Mouse (Mus musculus): Measurements from ENCODE around the gene Rab40c.

Rab40c gene

DNA sequence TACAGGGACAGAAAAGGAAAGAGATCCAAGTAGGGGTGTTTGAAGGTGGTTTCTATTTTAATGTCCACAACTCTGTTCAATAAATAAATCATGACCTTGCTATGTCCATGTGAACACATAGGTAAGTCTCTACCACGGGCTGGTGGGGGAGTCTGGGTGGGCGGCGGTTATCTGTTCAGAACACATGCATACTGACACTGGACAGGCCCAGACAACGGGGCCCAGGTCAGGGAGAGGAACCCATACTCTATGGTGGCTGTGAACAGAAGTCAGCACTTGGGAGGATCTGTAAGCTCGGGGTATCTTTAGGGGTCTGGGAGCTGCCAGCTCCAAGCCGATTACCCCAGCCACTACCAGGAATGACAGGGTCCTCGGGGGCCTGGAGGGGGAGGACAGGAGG is 26.8 kb upstream of the Rab40c start:
- DNase-seq (ENCODE audit: low spot score in 2 of 2), result no peak

DNA sequence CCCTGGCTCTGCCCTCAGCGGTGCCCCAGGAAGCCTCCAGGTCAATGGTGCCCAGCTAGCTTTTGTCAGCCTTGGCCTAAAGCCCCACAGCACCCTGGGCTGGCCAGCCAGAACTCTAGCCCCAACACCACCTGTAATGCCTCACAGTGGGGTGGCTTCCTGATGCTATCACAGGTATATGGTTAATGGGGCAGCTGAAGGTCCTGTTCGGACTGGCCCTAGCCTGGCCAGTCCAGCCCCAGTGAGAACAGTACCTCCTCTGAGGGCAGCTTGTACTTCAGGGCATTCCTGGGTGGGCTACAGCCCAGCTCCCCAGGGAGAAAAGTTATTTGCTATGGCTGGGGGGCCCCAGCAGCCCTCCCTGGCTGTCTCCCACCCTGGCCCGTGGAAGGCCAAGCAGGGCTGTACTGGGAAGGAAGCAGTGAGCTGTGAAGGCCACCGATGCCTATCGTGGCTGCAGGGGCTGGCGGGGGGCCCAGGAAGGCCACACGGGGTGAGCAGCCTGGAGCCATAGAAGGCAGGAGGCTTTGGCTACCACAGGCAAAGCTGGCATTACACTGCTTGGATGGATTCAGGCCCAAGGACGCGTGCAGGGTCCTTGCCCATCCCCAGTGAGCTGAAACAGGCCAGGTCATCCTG is 26.1 kb upstream of the Rab40c start:
- DNase-seq (ENCODE audit: low spot score in 2 of 2), result peak; percentile 43 to 59

DNA sequence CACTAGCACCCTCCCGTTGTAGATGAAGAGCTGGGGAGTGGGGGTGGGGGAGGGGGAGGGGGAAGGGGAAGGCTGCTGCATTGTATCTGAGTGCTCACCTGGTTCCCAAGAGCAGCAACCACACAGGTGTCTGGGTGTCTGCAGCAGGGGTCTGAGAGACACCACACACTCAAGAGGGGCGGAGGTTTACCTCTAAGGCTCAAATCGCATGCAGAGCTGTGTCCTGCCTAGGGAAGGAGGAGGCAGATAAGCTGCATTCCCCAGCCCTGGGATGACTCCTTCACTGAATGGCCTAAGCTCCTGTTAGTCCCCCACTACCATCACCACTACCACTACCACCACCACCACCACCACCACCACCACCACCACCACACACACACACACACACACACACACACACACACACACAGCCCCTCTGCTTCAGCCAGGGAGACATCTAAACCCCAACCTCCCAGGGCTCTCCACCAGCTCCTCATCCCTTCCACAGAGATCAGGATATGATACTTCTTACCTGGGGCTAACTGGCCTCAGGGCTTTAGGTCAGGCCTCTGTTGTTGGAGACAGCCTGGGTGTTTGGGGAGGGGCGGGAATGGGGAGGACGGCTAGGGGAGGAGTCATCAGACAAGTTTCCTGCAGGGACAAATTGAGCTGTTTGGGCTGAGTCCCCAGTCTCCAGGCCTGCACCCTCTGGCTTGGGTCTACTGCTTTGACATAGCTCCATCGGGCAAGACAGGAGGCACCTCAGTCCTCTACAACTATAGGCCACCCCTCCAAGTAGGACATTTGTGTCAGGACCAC is 25.0 kb upstream of the Rab40c start, which contains the start of the genes Pigq and Nhlrc4:
Pigq (minus strand) TSS at position 571 of the 798 bp plus-strand sequence.
Nhlrc4 (minus strand) TSS at position 596 of the 798 bp plus-strand sequence.
- no peak for DNase-seq (ENCODE audit: low spot score in 2 of 2)

DNA sequence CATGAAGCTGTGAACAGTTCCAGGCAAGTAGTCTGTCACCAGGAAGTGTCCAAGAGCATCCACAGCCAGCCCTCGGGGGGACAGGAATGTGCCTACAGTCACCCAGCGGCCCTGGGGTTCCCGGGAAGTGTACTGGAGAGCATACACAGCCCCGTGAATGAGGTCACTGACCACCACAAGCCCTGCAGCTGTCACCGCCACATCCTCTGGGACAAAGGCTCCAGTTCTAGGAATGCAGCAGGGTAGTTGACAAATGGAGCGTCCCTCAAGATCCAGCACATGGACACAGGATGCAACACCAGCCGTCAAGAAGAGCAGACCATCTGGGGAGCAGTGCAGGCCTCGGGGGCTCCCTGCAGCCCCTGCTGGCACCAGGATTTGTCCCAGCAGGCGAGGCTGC is 24.2 kb upstream of the Rab40c start:
- no peak for DNase-seq (ENCODE audit: low spot score in 2 of 2)

DNA sequence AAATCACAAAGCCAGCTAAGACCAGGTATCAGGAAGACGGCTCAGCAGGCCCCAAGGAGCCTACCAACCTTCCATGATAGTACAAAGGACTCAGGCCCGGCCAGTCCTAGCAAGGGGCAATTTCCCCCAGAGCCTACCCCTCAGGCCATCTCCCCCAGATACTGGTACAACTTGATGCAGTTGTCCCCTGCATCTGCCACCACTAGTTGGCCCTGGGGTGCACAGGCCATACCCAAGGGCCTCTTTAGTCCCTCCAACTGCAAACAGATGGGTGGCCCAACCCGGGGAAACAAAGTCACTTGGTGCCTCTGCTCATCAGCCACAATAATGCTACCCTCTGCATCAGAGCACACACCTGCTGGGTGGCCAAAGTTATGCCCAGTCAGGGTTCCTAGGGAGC is 23.7 kb upstream of the Rab40c start:
- no peak for DNase-seq (ENCODE audit: low spot score in 2 of 2)

DNA sequence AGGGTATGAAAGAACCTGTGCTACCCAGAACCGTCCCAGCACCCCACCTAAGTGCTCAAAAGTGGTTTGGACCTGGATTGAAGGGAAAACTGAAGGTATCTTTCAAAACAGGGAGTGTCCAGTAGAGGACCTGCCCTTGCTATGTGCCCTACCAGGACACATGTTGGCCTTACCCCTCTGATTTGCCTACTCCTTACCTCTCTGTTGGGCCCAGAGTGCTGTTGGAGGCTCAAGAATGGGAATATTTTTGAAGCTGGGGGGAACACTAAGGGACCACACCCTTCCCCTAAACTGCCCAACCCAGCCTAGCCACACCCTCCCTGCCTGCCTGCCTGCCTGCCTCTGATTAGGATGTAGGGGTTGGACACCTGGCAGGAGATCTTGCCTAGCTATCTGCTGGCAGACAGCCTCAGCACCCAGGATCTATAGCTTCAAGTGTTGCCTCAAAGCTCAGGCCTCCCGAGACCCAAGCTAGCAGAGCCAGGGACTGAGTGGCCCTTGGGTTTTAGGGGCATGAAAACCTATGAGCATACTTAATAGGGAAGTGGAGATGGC is 23.1 kb upstream of the Rab40c start:
- DNase-seq (ENCODE audit: low spot score in 2 of 2), result no peak

DNA sequence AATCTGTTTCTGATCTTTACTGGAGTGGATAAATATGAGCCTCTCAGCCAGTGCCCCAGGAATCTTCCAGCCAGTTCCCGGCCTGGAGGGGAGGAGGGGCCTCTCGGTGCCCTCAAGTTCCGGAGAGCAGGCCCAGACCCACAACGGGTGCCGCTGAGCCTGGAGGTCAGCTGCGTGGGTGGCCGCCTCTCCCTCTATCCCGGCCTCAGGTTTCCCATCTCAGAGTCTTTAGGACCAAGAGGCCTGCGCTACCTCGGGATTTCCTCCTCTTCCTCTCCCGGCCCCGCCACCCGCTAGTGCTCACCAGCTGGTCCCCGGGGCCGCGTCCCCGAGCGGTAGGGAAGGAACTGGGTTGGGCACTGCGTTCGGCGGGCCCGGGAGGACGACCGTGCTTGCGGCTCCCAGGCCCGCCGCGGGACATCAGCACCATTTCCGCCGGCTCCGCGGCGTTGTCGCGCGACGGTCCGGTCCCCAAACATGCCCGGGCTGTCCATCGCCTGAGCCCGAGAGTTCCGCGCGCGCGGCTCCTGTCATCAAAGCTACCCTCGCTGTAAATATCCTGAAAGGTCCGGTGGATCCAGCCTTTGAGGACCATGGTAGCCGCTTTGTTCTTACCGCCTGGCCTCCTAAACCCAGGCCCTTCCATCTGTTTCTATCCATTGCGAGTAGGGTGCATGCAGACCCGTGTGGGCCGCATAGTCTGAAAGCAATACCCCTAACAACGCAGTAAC is 22.1 kb upstream of the Rab40c start:
- DNase-seq (ENCODE audit: low spot score in 2 of 2), result peak; percentile 55 to 73

DNA sequence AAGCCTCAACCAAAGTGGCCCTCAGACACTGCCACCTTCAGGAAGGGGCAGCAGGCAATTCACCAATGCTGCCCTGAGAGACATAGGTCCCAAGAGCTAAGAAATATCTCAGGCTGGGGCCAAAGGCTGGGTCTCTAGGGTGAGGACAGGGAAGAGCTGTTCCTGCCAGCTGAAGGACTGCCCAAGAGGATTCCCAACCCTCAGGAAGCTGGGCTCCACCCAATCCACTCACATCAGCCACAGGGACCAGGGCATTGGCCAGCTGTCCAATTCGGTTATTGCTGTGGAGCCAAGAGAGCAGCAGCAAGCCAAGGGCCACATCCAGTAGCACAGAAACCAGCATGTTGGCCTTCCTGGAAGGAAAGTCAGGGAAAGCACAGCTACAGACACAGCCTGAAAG is 15.0 kb upstream of the Rab40c start:
- DNase-seq (ENCODE audit: low spot score in 2 of 2), result no peak

DNA sequence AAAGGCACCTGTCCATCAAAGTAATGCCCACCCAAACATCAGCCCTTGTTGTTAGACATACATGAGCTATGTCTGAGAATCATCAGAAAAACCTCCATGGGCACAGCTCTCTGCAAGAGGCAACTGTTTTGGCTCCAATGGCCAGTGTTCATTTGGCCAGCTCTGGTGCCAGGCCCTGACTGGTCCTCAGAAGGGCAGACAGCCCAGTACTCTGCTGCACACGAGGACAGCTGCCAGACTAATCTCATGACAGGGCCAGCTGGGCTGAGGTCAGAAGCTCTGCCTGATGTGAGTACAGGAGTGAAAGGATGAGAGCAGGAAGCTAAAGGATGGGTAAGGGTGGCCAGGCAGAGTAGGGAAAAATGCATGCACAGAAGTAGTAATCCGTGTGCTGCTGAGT is 5.8 kb upstream of the Rab40c start:
- peak; percentile 59 to 68 for DNase-seq (ENCODE audit: low spot score in 2 of 2)

DNA sequence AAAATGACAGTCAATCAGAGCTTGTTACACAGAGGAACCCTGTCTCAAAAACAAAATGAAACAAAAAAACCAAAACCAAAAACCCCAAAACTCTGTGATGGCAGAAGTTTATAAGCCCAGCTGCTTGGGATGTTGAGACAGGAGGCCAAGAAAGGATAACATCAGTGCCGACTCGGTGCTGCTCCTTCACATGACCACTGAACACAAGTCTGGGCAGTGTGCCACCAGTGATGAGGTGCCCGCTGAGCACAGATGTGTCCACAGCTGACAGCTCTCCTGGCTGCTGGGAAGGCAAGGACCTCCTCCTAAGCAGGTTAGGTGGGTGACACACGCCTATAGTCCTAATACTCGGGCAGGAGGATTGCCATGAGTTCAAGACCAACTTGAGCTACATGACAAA is 2.6 kb upstream of the Rab40c start:
- no peak for DNase-seq (ENCODE audit: low spot score in 2 of 2)

DNA sequence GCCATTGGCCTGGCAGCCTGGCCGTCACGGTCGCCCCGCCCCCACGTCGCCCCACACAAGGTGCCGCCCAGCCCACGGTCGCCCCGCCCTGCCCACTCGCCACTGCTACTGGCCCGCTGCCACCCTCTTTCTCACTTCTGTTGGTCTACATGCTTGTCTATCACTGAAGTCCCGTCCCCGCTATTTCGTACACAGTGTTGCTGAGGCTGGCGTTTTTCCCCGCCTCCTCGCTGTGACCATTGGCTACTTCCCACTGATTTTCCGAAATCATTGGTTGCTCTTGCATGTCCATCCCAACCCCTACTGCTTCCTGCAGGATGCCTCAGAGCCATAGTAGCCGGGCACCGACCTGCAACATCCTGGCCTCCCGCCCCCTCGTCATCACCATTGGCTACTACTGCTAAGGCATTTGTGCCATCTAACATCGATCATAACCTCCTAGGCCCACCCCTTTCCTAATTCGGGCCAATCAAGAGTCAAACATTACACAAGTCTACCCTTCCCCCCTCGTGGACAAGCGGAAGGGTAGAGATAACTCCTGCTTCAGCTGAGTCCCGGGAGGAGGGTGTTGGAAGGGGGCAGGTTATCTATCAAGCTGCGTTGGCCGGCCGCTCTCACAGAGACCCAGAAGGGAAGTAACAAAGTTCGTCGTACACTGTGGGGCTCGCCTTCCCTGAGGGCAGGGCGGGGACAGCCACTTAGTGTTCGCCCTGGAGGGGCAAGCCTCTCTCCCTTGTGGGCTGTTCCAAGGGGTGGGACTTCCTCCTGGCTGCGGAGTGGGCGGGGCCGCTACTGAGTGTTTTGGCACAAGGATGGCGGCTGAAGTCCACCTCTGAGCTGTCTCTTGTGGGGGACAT is 487 bp upstream of the Rab40c start:
- peak; percentile 100 for DNase-seq (ENCODE audit: low spot score in 2 of 2)

DNA sequence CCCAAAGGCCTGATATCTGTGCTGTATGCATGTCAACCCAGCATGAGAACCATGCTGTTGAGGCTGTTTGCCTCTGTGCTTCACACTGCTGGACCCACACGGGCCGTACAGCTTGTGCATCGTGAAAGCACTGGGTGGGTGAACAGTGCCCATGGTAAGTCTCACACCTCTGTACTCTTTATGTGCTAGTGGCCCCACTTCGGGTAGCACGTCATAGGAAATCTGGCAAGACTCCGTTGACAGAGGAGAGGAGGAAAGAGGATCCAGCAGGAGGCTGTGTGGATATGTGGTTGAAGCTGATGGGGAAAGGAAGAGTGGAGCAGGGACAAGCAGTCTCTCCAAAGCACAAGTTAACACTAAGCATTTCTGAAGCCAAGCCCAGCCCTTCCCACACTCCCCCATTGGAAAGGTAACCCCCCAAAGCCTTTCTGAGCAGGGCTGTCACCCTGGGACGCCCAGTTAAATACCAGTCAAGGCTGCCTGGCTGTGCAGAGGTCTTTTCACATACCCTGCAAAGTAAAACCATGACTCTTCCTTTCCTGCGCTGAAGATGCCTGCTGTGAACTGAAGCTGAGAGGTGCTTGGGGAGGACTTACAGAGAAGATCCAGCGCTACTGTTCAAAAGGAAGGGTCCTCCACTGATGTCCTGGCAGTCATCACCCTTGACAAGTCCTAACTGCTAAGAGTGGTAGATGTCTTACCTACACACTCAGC is 1.3 kb downstream of the Rab40c start:
- no peak for DNase-seq (ENCODE audit: low spot score in 2 of 2)

DNA sequence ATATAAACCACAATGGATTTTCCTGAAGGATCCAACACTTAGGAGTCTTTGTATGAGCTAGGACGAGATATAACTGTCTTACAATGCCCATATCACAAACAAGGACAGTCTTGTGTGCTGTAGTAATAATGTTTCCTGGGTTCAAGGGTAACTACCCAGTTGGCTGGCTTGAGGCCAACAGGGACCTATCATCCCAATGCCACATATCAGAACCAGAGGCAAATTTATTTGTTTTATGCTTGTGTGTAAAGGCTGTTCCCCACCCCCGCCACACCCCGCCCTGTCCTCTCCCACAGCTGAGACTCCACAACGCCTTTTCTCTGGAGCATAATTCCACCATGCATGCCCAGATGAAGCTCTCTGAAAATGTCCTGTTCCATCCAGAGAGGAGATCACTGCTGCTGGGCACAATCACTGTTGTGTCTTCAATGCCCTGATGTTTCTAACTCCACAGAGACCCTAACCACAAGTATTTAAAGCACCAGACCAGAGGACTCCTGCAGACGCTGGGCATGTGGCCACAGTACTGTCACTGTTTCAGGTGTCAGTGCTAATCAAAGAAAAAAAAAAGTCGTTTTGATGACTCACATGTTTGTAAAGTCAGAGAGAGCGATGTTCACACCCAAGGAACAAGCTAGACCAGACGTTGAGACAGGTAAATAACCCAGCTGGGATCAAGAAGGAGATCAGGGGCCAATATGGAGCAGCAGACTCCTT is 2.4 kb downstream of the Rab40c start:
- DNase-seq (ENCODE audit: low spot score in 2 of 2), result no peak

DNA sequence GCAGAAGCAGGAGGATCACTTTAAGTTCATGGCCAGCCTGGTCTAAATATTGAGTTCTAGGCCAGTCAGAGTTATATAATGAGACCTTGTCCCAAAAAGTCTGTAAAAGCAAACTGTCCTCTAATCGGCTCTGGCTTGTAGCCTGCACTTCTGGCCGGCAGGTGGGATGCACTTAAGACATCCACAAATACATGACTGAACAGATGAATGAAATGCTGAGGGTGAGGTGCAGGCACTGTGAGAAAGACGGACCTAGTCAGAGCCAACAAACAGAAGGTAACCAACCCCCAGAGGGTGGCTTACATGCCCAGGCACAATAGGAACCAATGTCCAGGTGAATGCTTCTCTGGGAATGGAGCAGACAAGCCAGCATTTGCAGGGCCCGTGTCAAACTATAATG is 5.2 kb downstream of the Rab40c start:
- no peak for DNase-seq (ENCODE audit: low spot score in 2 of 2)

DNA sequence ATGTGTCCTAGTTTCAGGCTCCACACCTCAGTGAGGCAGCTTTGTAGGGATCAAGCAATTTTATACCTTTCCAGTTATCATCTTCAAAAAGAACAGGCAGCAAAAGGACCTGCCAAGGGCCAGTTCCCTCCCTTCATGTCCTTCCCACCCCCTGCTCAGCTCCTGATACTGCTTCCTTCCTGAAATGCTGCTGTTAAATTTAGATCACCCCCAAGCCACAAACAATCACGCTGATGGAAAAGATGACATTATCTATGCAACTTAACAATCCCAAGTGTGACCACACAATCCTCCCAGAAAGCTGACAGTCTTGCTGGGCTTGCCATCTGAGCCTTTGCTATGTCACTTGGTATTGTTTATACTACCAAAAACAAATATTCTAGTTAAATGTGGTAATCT is 5.7 kb downstream of the Rab40c start:
- peak; percentile 58 to 67 for DNase-seq (ENCODE audit: low spot score in 2 of 2)

DNA sequence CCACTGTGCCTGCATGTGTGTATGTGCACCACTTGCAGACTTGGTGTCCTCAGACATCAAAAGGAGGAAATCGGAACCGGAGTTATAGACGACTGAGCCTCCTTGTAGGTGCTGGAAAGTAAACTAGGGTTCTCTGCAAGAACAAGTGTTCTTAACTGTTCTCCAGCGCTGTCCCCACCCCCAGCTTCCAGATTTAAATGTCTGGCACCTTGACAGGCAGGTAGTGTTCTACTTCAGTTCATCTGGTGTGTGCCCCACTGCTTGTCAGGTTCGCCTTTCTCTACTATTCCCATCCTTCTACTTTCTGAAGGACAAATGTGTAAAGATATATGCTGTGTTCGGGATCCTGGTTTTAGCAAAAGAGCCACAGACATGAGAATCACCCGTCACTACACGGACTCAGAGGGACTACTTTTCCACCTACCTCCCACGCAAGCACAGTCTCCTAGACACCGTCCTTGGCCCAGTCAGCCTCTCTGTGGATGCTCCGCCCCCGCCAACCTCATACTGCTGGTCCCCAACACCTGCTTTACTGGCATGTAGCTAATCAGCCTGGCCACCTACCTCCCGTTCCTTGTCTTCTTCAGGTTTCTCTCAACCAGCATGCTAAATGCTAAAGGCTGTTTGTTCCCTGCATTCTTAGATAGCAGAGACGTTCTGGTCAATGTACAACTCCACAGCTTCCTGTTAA is 6.2 kb downstream of the Rab40c start:
- no peak for DNase-seq (ENCODE audit: low spot score in 2 of 2)

DNA sequence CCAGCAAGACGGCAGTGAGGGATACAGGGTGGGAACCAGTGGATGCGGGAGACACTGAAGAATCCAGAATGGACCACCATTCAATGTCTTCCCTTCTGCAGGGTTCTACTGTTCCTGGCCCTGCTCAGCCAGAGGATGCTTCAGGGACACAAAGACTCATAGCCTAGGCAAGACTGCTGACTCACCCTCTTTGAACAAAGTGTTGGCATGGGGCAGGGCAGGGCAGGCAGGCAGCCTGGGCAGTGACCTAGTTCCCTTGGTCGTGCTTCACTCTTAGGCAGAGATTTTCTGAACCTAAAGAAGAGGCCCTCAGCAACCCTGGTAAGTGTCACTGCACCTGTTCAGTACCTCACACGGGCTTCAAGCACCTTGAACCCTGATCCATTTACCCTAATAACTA is 7.7 kb downstream of the Rab40c start:
- peak; percentile 41 to 56 for DNase-seq (ENCODE audit: low spot score in 2 of 2)

DNA sequence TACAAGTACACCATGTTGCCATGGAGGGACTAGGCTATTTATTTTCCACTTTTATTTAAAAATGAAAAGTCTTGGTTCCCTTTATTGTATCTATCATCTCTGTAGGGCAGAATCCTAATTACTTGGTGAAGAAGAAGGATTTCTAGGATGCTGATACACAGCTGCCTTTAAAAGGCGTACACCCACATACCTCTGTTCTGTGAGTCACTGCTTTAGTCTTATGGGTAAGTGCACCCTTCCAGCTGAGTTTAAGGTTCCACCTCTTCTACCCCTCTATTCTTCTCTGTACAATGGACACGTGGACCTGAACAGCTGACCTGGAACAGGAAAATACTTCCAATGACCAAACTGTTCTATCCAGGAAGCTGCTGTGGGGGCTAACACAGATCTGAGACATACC is 11.9 kb downstream of the Rab40c start:
- no peak for DNase-seq (ENCODE audit: low spot score in 2 of 2)

DNA sequence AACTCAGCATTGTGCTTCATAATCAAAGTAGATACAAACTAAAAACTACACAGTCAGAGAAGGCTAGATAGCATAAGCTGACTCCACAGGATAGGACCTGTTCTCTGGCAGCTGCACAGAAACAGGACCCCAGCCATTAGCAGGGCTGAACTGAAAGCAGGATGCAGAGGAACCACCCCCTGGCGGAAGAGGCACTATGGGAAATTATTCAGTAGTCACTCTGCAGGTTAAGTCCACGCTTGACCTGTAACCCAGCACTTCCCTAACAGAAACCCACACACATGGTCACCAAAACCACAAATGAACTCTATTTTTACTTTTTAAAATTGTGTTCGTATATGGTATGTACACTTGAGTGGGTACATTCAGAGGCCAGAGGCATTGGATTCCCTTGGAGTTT is 16.5 kb downstream of the Rab40c start:
- no peak for DNase-seq (ENCODE audit: low spot score in 2 of 2)

DNA sequence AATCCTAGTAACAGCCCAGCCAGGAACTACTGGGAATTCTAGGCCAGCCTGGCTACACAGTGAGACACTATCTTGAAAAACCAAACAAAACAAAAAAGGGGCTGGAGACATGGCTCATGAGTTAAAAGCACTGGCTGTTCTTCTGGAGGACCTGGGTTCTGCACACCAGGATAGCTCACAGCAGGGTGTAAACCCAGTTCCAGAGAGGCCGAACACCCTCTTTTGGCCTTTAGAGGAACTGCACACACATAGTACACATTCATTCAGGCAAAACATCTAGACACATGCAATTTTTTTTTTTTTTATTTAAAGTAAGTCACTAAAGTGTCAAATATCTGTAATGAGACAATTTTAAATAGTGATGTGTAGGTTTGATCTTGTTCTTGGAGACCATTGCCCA is 19.3 kb downstream of the Rab40c start:
- DNase-seq (ENCODE audit: low spot score in 2 of 2), result no peak

All from heart, adult 9 months (tissue).